Mouse (Mus musculus) intestine, embryonic 14.5 days (tissue): ENCODE measurements around the gene Thoc5. TPM values are rescaled to one million over a fixed set of nuclear protein-coding genes. Genes with fewer than 3 reads are reported as not detected.

Experiments
- ATAC-seq: fragments of 200-750 bp; cut with Nextera tagmentation; replicated peaks from 2 replicates; pipeline ENCODE4 v1.8.0; 2017; ENCODE audit warnings: low read depth, moderate number of reproducible peaks, moderate TSS enrichment, moderate library complexity; ENCODE audit not compliant: low FRiP score, low TSS enrichment
- DNase-seq: peaks from one replicate; pipeline ENCODE4 v3.0.0-alpha.2; 2018; ENCODE audit warnings: low spot score
- H3K27ac ChIP-seq: fragments of 300-500 bp; sonication (generic); 2 replicates; pipeline ENCODE4 v1.5.1; 2014; ENCODE audit warnings: low read depth, mild to moderate bottlenecking, control low read depth
- H3K27me3 ChIP-seq: fragments of 300-500 bp; sonication (generic); replicated peaks from 2 replicates; pipeline ENCODE4 v1.6.1; 2014; ENCODE audit warnings: low read length, control low read depth; ENCODE audit not compliant: control insufficient read depth, insufficient read depth
- H3K36me3 ChIP-seq: fragments of 300-500 bp; sonication (generic); 2 replicates; pipeline ENCODE4 v1.6.1; 2014; ENCODE audit warnings: low read length, control low read depth; ENCODE audit not compliant: control insufficient read depth, insufficient read depth
- H3K4me1 ChIP-seq: fragments of 300-500 bp; sonication (generic); replicated peaks from 2 replicates; pipeline ENCODE4 v1.6.1; 2014; ENCODE audit warnings: low read length, control low read depth, mixed read lengths; ENCODE audit not compliant: control insufficient read depth, insufficient read depth
- H3K4me2 ChIP-seq: fragments of 300-500 bp; sonication (generic); 2 replicates; pipeline ENCODE4 v1.6.1; 2014; ENCODE audit warnings: low read length
- H3K4me3 ChIP-seq: fragments of 300-500 bp; sonication (generic); 2 replicates; pipeline ENCODE4 v1.5.1; 2014; ENCODE audit warnings: low read depth, low read length, control low read depth, mixed read lengths
- H3K9ac ChIP-seq: fragments of 300-500 bp; sonication (generic); 2 replicates; pipeline ENCODE4 v1.6.1; 2014; ENCODE audit warnings: mild to moderate bottlenecking, low read length
- H3K9me3 ChIP-seq: fragments of 300-500 bp; sonication (generic); 2 replicates; pipeline ENCODE4 v1.6.1; 2016; ENCODE audit warnings: low read length, control low read depth; ENCODE audit not compliant: control insufficient read depth
- WGBS: fragments of 180-500 bp; shearing (Covaris S2); extraction: QIAGEN DNeasy Blood & Tissue Kit; methylation state at CpG from one replicate; pipeline ENCODE4 v1.1.7; 2014; 5-methylcytosine and 5-hydroxymethylcytosine counted together
- polyA plus RNA-seq: library from polyadenylated mRNA; unstranded; fragments of >200 nt; fragmentation: Nextera tagmentation; extraction: Ambion mirVana; gene quantifications from 2 replicates; pipeline ENCODE4 v1.2.1, GENCODE M21; 2014

The Thoc5 gene
- polyA plus RNA-seq: 38.4 and 41.6 TPM in 2 replicates

DNA sequence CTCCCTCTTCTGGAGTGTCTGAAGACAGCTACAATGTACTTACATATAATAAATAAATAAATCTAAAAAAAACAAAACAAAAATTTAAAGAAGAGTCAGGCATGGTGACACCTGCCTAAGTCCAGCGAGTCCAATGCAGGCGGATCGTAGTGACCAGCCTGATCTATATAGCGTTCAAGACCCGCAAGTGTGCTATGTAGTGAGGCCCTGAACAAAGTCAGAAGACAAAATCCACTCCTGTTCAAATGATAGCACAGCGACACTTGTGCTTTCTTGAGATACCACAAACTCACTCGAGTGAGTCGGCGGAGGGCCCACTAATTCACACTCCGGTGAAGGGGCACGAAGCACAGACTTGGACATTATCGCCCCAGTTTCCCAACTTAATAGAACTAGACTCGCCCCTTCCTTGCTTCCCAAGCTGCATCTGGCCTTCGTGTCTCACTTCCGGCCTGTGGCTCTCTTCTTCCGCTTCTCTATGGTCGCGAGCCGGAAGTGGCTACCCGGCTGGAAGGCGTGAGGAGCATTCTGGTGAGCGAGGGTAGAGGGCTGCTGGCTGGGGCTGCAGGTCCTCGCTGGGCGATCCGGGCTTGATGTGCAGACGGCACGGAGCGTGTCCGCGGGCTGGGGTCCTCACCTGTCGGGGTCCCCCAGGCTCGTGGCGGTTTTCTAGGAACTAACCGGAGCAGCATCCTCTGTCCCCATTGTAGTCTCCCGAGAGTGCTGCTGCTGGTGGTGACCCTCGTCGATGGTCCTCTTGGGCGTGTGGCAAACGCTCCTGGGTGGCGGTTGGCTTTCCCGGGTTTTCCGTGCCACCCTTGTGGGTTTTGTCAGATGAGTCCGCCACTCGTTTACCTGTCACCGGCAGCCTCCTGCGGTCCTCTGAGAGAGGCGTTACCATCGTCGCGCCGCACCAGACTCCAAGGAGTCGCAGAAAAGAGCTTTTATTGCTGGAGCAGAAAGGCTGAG lies at the start of gene Thoc5:
Gene Thoc5, plus strand, starts transcription at position 473 of the 969 bp plus-strand sequence.
- Histone ChIP-seq H3K4me2 (peak within 1 kb of the TSS; percentile 67), H3K4me3 (peak within 1 kb of the TSS; percentile 71), H3K9me3 (no peaks in the 10 kb centered on the region), H3K9ac (peak within 1 kb of the TSS; percentile 70), H3K36me3 (peaks cover 27% of the 10 kb centered on the region), H3K27me3 (no peaks in the 10 kb centered on the region), H3K27ac (peak within 1 kb of the TSS; percentile 47), H3K4me1 (peaks cover 6% of the 10 kb centered on the region)
- peak; percentile 87 for DNase-seq
- 3% methylated on average over 52 of the region's 52 CpGs for WGBS
- ATAC-seq: peak; percentile 90

GRCm38 (mm10) chr11:4848483-4849248 lies 46.5 kb upstream of the Thoc5 start:
- Histone ChIP-seq H3K27ac (peak overlapping the region; percentile 66), H3K9ac (peak overlapping the region; percentile 81), H3K27me3 (no peaks in the 10 kb centered on the region), H3K4me1 (peaks cover 11% of the 10 kb centered on the region; the same call in 1 of the 2 replicates), H3K9me3 (no peaks in the 10 kb centered on the region), H3K4me2 (peak overlapping the region; percentile 66), H3K36me3 (no peaks in the 10 kb centered on the region), H3K4me3 (peak overlapping the region; percentile 88)
- WGBS: under 1% methylated on average over 50 of the region's 50 CpGs
- ATAC-seq (peak; percentile 59), DNase-seq (peak; percentile 79)

DNA sequence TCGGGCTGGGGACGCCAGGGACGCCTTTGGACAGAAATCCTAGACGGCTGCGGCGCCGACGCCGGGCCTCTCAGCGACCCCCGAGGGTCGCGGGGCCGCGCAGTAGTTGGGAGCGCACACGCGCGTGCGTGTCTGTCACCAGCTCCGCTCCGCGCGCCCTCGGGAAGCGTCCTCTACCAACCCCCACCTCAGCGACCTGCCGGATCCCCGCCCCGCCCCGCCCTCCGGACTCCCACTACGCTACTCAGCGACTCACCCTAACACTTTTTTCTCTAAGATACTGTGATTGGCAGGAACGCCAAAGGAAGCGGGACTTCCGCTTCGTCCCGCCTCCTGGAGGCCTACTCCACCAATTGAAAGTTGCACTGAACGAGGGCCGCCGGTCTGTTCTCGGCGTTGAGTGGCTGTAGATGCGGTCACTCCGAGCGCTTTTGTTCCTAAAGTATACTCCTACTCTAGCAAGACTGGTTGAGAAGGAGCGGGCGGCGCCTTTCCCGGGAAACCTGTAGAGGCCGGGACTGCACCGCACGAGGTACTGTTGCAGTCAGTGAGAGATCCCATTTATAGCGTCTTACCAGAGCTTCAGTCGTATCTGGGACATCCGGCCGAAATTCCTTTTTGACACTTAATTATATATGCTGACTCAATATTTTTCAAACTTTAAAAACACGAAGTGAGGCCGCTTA lies 45.7 kb upstream of the Thoc5 start, which contains the start of gene Nf2:
Gene Nf2, minus strand, starts transcription at position 279 of the 686 bp plus-strand sequence.
- no peaks in the 10 kb centered on the region for H3K36me3 ChIP-seq
- H3K27me3 ChIP-seq: no peaks in the 10 kb centered on the region
- peak; percentile 93 for DNase-seq
- H3K9ac ChIP-seq: peak within 1 kb of the TSS; percentile 81
- H3K4me3 ChIP-seq: peak within 1 kb of the TSS; percentile 88
- no peaks in the 10 kb centered on the region for H3K9me3 ChIP-seq
- WGBS: under 1% methylated on average over 58 of the region's 60 CpGs
- peak within 1 kb of the TSS; percentile 66 for H3K27ac ChIP-seq
- peak; percentile 100 for ATAC-seq
- H3K4me2 ChIP-seq: peak within 1 kb of the TSS; percentile 66
- peaks cover 11% of the 10 kb centered on the region; the same call in 1 of the 2 replicates for H3K4me1 ChIP-seq

DNA sequence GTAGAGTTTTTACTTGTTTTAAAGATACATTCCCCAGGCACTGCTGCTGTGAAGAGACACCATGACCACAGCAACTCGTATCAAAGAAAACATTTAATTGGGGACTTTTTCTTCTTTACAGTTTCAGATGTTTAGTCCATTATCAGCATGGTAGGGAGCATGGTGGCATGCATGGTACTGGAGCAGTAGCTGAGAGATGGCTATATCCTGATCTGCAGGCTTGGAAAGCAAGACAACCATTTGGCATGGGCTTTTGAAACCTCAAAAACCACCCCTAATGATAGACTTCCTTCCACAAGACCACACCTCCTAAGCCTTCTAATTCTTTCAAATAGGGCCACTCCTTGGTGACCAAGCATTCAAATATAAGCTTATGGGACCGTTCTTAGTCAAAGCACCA lies 44.7 kb upstream of the Thoc5 start:
- DNase-seq (no peak), ATAC-seq (no peak)
- Histone ChIP-seq H3K4me2 (peak overlapping the region; percentile 63; the same call in 1 of the 2 replicates), H3K4me3 (0 out of 2 replicates have a peak overlapping the region, but pooled peaks have one; percentile 88), H3K27ac (no peak overlapping the region), H3K27me3 (no peaks in the 10 kb centered on the region), H3K4me1 (peaks cover 11% of the 10 kb centered on the region; the same call in 1 of the 2 replicates), H3K9me3 (no peaks in the 10 kb centered on the region), H3K9ac (no peak overlapping the region), H3K36me3 (no peaks in the 10 kb centered on the region)
- WGBS: 94% methylated on average over 2 of the region's 2 CpGs

DNA sequence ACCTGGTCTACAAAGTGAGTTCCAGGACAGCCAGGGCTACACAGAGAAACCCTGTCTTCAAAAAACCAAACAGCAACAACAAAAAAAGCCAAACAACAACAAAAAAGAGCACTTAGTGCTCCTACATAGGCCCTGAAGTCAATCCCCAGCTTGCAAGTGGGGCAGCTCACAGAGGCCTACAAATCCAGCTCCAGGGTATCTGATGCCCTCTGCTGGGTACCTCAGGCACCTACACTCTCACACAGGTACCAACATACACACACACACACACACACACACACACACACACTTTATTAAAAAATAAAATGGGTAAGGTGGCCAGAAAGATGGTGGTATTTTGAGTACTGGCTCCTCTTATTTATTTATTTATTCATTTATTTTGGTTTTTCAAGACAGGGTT lies 42.1 kb upstream of the Thoc5 start:
- ATAC-seq: no peak
- H3K27me3 ChIP-seq: no peaks in the 10 kb centered on the region
- H3K4me2 ChIP-seq: no peak overlapping the region
- H3K4me3 ChIP-seq: no peak overlapping the region
- H3K27ac ChIP-seq: no peak overlapping the region
- H3K9ac ChIP-seq: no peak overlapping the region
- no peaks in the 10 kb centered on the region for H3K36me3 ChIP-seq
- H3K4me1 ChIP-seq: 0 out of 2 replicates have a peak, but pooled peaks cover 1% of the 10 kb centered on the region
- no peak for DNase-seq
- no peaks in the 10 kb centered on the region for H3K9me3 ChIP-seq

GRCm38 (mm10) chr11:4854181-4854580 lies 40.9 kb upstream of the Thoc5 start:
- Histone ChIP-seq H3K9me3 (no peaks in the 10 kb centered on the region), H3K27me3 (no peaks in the 10 kb centered on the region), H3K9ac (no peak overlapping the region), H3K4me3 (no peak overlapping the region), H3K4me1 (no peaks in the 10 kb centered on the region), H3K27ac (no peak overlapping the region), H3K36me3 (no peaks in the 10 kb centered on the region), H3K4me2 (no peak overlapping the region)
- WGBS: 97% methylated on average over 5 of the region's 5 CpGs
- ATAC-seq (no peak), DNase-seq (no peak)

DNA sequence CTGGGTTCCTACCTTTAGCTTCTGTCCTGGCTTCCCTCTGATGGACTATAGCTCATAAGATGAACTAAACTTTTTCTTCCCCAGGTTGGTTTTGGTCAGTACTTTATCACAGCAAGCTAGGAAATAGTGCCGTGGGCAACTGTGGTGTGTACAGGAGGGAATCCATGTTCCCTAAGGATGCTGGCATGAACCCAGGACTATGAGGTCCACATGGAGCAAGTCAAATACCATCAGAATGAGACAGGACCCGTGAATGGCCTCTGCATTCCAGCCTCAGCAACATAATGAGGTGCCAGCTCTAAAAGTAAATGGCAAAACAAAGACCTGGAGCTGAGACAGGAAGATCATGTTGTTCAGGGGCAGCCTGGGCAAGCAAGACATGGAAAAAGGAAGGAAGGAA lies 36.7 kb upstream of the Thoc5 start:
- no peaks in the 10 kb centered on the region for H3K27me3 ChIP-seq
- no peak for DNase-seq
- no peak overlapping the region for H3K27ac ChIP-seq
- no peak overlapping the region for H3K4me3 ChIP-seq
- no peaks in the 10 kb centered on the region for H3K9me3 ChIP-seq
- no peak overlapping the region for H3K4me2 ChIP-seq
- no peak for ATAC-seq
- no peak overlapping the region for H3K9ac ChIP-seq
- WGBS: 54% methylated on average over 2 of the region's 2 CpGs
- H3K4me1 ChIP-seq: no peaks in the 10 kb centered on the region
- no peaks in the 10 kb centered on the region for H3K36me3 ChIP-seq

DNA sequence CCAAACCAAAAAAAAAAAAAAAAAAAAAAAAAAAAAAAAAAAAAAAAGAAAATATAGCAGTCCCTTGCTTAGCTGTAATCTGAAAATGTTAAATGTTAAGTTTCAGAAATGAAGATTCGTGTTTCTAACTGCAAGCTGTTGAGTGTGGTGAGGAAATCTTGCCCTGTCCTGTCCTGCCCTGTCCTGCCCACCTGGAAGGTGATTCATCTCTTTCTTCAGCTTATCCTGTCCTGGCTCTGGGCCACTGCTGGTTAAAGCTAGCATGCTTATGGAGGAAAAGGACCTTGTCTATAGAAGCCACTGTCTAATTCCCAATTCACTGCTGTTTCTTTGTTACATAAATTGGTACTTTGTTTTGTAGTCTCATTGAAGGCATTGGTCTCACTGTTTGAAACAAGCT lies 34.1 kb upstream of the Thoc5 start:
- no peaks in the 10 kb centered on the region for H3K27me3 ChIP-seq
- H3K4me2 ChIP-seq: no peak overlapping the region
- no peak for DNase-seq
- no peak overlapping the region for H3K27ac ChIP-seq
- H3K9ac ChIP-seq: no peak overlapping the region
- H3K36me3 ChIP-seq: no peaks in the 10 kb centered on the region
- no peak for ATAC-seq
- H3K4me3 ChIP-seq: no peak overlapping the region
- no peaks in the 10 kb centered on the region for H3K9me3 ChIP-seq
- 71% methylated on average over 1 of the region's 1 CpGs for WGBS
- H3K4me1 ChIP-seq: no peaks in the 10 kb centered on the region
